Mouse (Mus musculus) gastrocnemius, postnatal 4 days (tissue): ENCODE measurements at regions not wholly inside any gene's neighbourhood (a gene's known extent, or its start where the extent isn't known, plus 50 kb on each side); places are given as distances from the start of the nearest gene placed in this dataset.
A peak's percentile ranks its signal among the peaks of the same experiment; 100 is the strongest.

Experiments used
- DNase-seq, 2 experiments: peaks; one replicate each; pipeline ENCODE4 v3.0.0; 2021 to 2022; ENCODE audit warnings: low spot score in 2 of 2, mixed read lengths in 2 of 2

GRCm38 (mm10) chr7:35989456-35989855 lies 186.7 kb upstream of the Zfp507 start:
- DNase-seq: no peak

- DNase-seq: no peak
These were observed 185.8 kb upstream of the Zfp507 start for GRCm38 (mm10) chr7:35988449-35989109.

- DNase-seq: no peak
These were observed 175.2 kb upstream of the Zfp507 start for GRCm38 (mm10) chr7:35977986-35978385.

GRCm38 (mm10) chr7:35958731-35959130 lies 155.9 kb upstream of the Zfp507 start:
- no peak for DNase-seq

GRCm38 (mm10) chr7:35958052-35958451 lies 155.2 kb upstream of the Zfp507 start:
- DNase-seq: no peak

- no peak for DNase-seq
These were observed 146.0 kb upstream of the Zfp507 start for GRCm38 (mm10) chr7:35948794-35949193.

GRCm38 (mm10) chr7:35948389-35948788 lies 145.6 kb upstream of the Zfp507 start:
- DNase-seq: no peak

GRCm38 (mm10) chr7:35941086-35941485 lies 138.3 kb upstream of the Zfp507 start:
- DNase-seq: no peak

GRCm38 (mm10) chr7:35938123-35938869 lies 135.5 kb upstream of the Zfp507 start:
- no peak for DNase-seq

GRCm38 (mm10) chr7:35926749-35927148 lies 123.9 kb upstream of the Zfp507 start:
- no peak for DNase-seq

- DNase-seq: no peak
These were observed 119.8 kb upstream of the Zfp507 start for GRCm38 (mm10) chr7:35922582-35922981.

- no peak for DNase-seq
These were observed 118.1 kb upstream of the Zfp507 start for GRCm38 (mm10) chr7:35920884-35921283.

- DNase-seq: peak in 1 of 2 experiments; percentile 59
These were observed 117.4 kb upstream of the Zfp507 start for GRCm38 (mm10) chr7:35920194-35920609.

- no peak for DNase-seq
These were observed 107.4 kb upstream of the Zfp507 start for GRCm38 (mm10) chr7:35910109-35910706.

GRCm38 (mm10) chr7:35901942-35902381 lies 99.2 kb upstream of the Zfp507 start:
- DNase-seq: peak; percentile 67 to 77

- DNase-seq: no peak
These were observed 96.1 kb upstream of the Zfp507 start for GRCm38 (mm10) chr7:35898701-35899445.

- no peak for DNase-seq
These were observed 90.5 kb upstream of the Zfp507 start for GRCm38 (mm10) chr7:35893292-35893691.

- no peak for DNase-seq
These were observed 83.2 kb upstream of the Zfp507 start for GRCm38 (mm10) chr7:35886051-35886450.

GRCm38 (mm10) chr7:35879755-35880304 lies 77.0 kb upstream of the Zfp507 start:
- peak; percentile 66 to 85 for DNase-seq

- DNase-seq: no peak
These were observed 75.4 kb upstream of the Zfp507 start for GRCm38 (mm10) chr7:35878164-35878563.

GRCm38 (mm10) chr7:35861049-35861448 lies 58.2 kb upstream of the Zfp507 start:
- no peak for DNase-seq
